Mouse (Mus musculus) liver, adult 2 months (tissue): Measurements from ENCODE around the gene Oprd1. TPM values are rescaled to one million over a fixed set of nuclear protein-coding genes. Genes with fewer than 3 reads are reported as not detected.

Experiments
- DNase-seq: peaks from one replicate; pipeline ENCODE4 v3.0.0-alpha.2; 2011; ENCODE audit warnings: low read depth, low spot score; ENCODE audit errors: extremely low read depth
- H3K27ac ChIP-seq: fragments of 200-500 bp; replicated peaks from 2 replicates; pipeline ENCODE4 v1.5.1; 2012; ENCODE audit warnings: low read depth, mild to moderate bottlenecking, control low read depth, inconsistent platforms, low read length; ENCODE audit not compliant: insufficient read depth
- H3K27me3 ChIP-seq: fragments of 200-500 bp; 2 replicates; pipeline ENCODE4 v1.6.1; 2012; ENCODE audit warnings: mild to moderate bottlenecking, moderate library complexity, low read length, inconsistent platforms; ENCODE audit not compliant: control insufficient read depth, insufficient read depth
- H3K36me3 ChIP-seq: fragments of 200-500 bp; 2 replicates; pipeline ENCODE4 v1.6.1; 2012; ENCODE audit warnings: low read length, inconsistent platforms; ENCODE audit not compliant: control insufficient read depth, insufficient read depth
- H3K4me1 ChIP-seq: fragments of 200-500 bp; 2 replicates; pipeline ENCODE4 v1.6.1; 2011; ENCODE audit warnings: low read length; ENCODE audit not compliant: control insufficient read depth, insufficient read depth
- H3K4me3 ChIP-seq: fragments of 200-500 bp; 2 replicates; pipeline ENCODE4 v1.5.1; 2011; ENCODE audit warnings: low read depth, mild to moderate bottlenecking, control low read depth, low read length, moderate library complexity; ENCODE audit not compliant: insufficient read depth
- H3K79me2 ChIP-seq: fragments of 200-500 bp; 2 replicates; pipeline ENCODE4 v1.6.1; 2012; ENCODE audit warnings: inconsistent platforms, mild to moderate bottlenecking, low read length, moderate library complexity; ENCODE audit not compliant: control insufficient read depth, insufficient read depth
- H3K9ac ChIP-seq: fragments of 200-500 bp; 2 replicates; pipeline ENCODE4 v1.6.1; 2012; ENCODE audit warnings: low read depth, mild to moderate bottlenecking, control low read depth, inconsistent platforms, low read length
- CTCF ChIP-seq: fragments of 200-500 bp; IDR thresholded peaks from 2 replicates; pipeline ENCODE4 v1.5.1; 2011; ENCODE audit warnings: low read depth, low read length, control low read depth
- POLR2A ChIP-seq: fragments of 200-500 bp; IDR thresholded peaks from 2 replicates; pipeline ENCODE4 v1.6.1; 2011; ENCODE audit warnings: low read length, control low read depth; ENCODE audit not compliant: insufficient read depth; ENCODE audit errors: extremely low read depth
- WGBS: fragments of 180-500 bp; shearing (Covaris S2); methylation state at CpG from one replicate; pipeline ENCODE4 v1.1.7; 2018; 5-methylcytosine and 5-hydroxymethylcytosine counted together
- polyA plus RNA-seq: library from polyadenylated mRNA; depleted of rRNA; stranded (reverse); fragments of >200 nt; gene quantifications from 2 replicates; pipeline ENCODE4 v1.2.3, GENCODE M21; 2012
- total RNA-seq: library from RNA; depleted of rRNA; stranded (reverse); fragments of >200 nt; gene quantifications from 2 replicates; pipeline ENCODE4 v1.2.3, GENCODE M21; 2014

Oprd1 gene
- total and polyA plus RNA-seq, 2 experiments: not detected

GRCm38 (mm10) chr4:132076480-132077405 lies 67.5 kb downstream of the Oprd1 start:
- TF ChIP-seq POLR2A: peak; percentile 64
- TF ChIP-seq CTCF: no peak
- H3K27ac ChIP-seq: peak overlapping the region; percentile 98
- H3K4me3 ChIP-seq: peak overlapping the region; percentile 61
- whole genome bisulfite sequencing: 10% methylated on average over 20 of the region's 20 CpGs
- no peaks in the 10 kb centered on the region for H3K27me3 ChIP-seq
- peaks cover 25% of the 10 kb centered on the region for H3K4me1 ChIP-seq
- H3K79me2 ChIP-seq: peaks cover 22% of the 10 kb centered on the region; the same call in 1 of the 2 replicates
- H3K9ac ChIP-seq: peak overlapping the region; percentile 85
- DNase-seq: peak; percentile 91
- no peaks in the 10 kb centered on the region for H3K36me3 ChIP-seq

GRCm38 (mm10) chr4:132075796-132076195 lies 68.5 kb downstream of the Oprd1 start:
- peaks cover 28% of the 10 kb centered on the region; the same call in 1 of the 2 replicates for H3K79me2 ChIP-seq
- DNase-seq: peak; percentile 46
- WGBS: 3% methylated on average over 1 of the region's 1 CpGs
- peak overlapping the region; percentile 98 for H3K27ac ChIP-seq
- no peak overlapping the region for H3K4me3 ChIP-seq
- peaks cover 25% of the 10 kb centered on the region for H3K4me1 ChIP-seq
- H3K36me3 ChIP-seq: no peaks in the 10 kb centered on the region
- no peaks in the 10 kb centered on the region for H3K27me3 ChIP-seq
- TF ChIP-seq CTCF: no peak
- TF ChIP-seq POLR2A: no peak
- peak overlapping the region; percentile 6; the same call in 1 of the 2 replicates for H3K9ac ChIP-seq

- peaks cover 33% of the 10 kb centered on the region; the same call in 1 of the 2 replicates for H3K79me2 ChIP-seq
- peaks cover 2% of the 10 kb centered on the region; the same call in 1 of the 2 replicates for H3K36me3 ChIP-seq
- no peaks in the 10 kb centered on the region for H3K27me3 ChIP-seq
- no peak for TF ChIP-seq CTCF
- TF ChIP-seq POLR2A: peak; percentile 89
- H3K4me1 ChIP-seq: peaks cover 25% of the 10 kb centered on the region
- WGBS: under 1% methylated on average over 47 of the region's 47 CpGs
- H3K4me3 ChIP-seq: peak within 1 kb of the TSS; percentile 77
- peak within 1 kb of the TSS; percentile 96 for H3K9ac ChIP-seq
- DNase-seq: peak; percentile 97
- peak within 1 kb of the TSS; percentile 98 for H3K27ac ChIP-seq
Observed at GRCm38 (mm10) chr4:132074933-132075769, 69.1 kb downstream of the Oprd1 start, which contains the start of gene Epb41. TSS of gene Epb41 (minus strand) at chr4:132075321.

- peak within 1 kb of the TSS; percentile 96 for H3K9ac ChIP-seq
- peak; percentile 35 for DNase-seq
- H3K36me3 ChIP-seq: peaks cover 2% of the 10 kb centered on the region; the same call in 1 of the 2 replicates
- peaks cover 33% of the 10 kb centered on the region; the same call in 1 of the 2 replicates for H3K79me2 ChIP-seq
- H3K27me3 ChIP-seq: no peaks in the 10 kb centered on the region
- H3K4me3 ChIP-seq: peak within 1 kb of the TSS; percentile 77
- H3K27ac ChIP-seq: peak within 1 kb of the TSS; percentile 98
- WGBS: 3% methylated on average over 34 of the region's 42 CpGs
- peaks cover 27% of the 10 kb centered on the region for H3K4me1 ChIP-seq
- TF ChIP-seq POLR2A: no peak
Observed at GRCm38 (mm10) chr4:132074077-132074932, 70.0 kb downstream of the Oprd1 start, which contains the start of gene Gm10300. TSS of gene Gm10300 (plus strand) at chr4:132074697.

GRCm38 (mm10) chr4:132072946-132073345 lies 71.3 kb downstream of the Oprd1 start:
- Histone ChIP-seq H3K9ac (peak overlapping the region; percentile 61; the same call in 1 of the 2 replicates), H3K4me3 (peak overlapping the region; percentile 45; the same call in 1 of the 2 replicates), H3K27me3 (no peaks in the 10 kb centered on the region), H3K4me1 (peaks cover 33% of the 10 kb centered on the region), H3K36me3 (peaks cover 2% of the 10 kb centered on the region; the same call in 1 of the 2 replicates), H3K79me2 (peaks cover 33% of the 10 kb centered on the region; the same call in 1 of the 2 replicates), H3K27ac (peak overlapping the region; percentile 63)
- peak; percentile 79 for DNase-seq
- TF ChIP-seq POLR2A: no peak
- peak; percentile 33; the same call in 1 of the 2 replicates for TF ChIP-seq CTCF
- 18% methylated on average over 6 of the region's 6 CpGs for WGBS
